Mouse (Mus musculus) erythroblast, adult 5-6 weeks (primary cell): Measurements from ENCODE around the gene Iffo2. TPM values are rescaled to one million over a fixed set of nuclear protein-coding genes. Genes with fewer than 3 reads are reported as not detected.
"Not testable (repeated sequence)": the region's sequence is repeated elsewhere in the genome, so short reads cannot be mapped to it uniquely, and the experiment has no call there.

Source experiments
- ATAC-seq: replicated peaks from 2 replicates; pipeline ENCODE4 v1.8.0; 2016; ENCODE audit warnings: moderate number of reproducible peaks, mild to moderate bottlenecking, moderate TSS enrichment, inconsistent platforms; ENCODE audit not compliant: poor library complexity, low FRiP score, severe bottlenecking
- total RNA-seq, 2 experiments: library from RNA; stranded (forward) in 1 of 2; stranded (reverse) in 1 of 2; fragments of 150-400 nt in 1 of 2; fragments of 200-764, 138-1000 nt in 1 of 2; gene quantifications; 2 replicates each; pipeline versions ENCODE4 v1.2.3 to v1.2.4; 2015 to 2017; ENCODE audit warnings: low replicate concordance in 2 of 2

Iffo2 gene
- not detected in 2 replicates for total RNA-seq (2015; ENCODE audit: low replicate concordance)
- 0.14 and 1.9 TPM in 2 replicates for total RNA-seq (2017; ENCODE audit: low replicate concordance)

DNA sequence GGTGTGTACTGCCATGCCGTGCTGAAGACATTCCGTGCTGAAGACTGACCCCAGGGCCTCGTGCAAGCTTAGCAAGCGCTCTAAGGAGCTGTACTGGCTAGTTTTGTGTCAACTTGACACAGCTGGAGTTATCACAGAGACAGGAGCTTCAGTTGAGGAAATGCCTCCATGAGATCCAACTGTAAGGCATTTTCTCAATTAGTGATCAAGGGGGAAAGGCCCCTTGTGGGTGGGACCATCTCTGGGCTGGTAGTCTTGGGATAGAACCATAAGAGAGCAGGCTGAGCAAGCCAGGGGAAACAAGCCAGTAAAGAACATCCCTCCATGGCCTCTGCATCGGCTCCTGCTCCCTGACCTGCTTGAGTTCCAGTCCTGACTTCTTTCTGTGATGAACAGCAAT is at the start of gene Iffo2:
TSS of gene Iffo2 (plus strand) at position 301 of the 400 bp plus-strand sequence.
- ATAC-seq, result not testable (repeated sequence)

DNA sequence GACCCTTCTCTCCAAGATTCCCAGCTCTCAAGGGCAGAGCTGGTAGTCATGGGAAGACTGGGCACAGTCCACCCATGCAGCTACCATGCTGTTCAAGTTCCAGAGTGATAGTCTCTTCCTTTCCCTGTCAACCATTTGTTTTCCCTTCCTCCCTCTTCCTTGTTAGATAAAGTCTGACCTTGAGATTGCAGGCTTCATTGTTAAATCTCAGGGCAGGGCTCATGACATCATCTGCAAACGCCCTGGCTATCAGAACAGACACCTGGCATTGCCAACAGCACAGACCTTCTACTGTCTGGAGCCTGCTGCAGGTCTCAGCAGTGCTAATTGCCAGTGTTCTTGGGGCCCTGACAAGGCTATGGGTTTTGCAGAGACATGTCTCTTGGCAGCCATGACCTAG is 48.9 kb upstream of the Iffo2 start:
- ATAC-seq, result no peak

DNA sequence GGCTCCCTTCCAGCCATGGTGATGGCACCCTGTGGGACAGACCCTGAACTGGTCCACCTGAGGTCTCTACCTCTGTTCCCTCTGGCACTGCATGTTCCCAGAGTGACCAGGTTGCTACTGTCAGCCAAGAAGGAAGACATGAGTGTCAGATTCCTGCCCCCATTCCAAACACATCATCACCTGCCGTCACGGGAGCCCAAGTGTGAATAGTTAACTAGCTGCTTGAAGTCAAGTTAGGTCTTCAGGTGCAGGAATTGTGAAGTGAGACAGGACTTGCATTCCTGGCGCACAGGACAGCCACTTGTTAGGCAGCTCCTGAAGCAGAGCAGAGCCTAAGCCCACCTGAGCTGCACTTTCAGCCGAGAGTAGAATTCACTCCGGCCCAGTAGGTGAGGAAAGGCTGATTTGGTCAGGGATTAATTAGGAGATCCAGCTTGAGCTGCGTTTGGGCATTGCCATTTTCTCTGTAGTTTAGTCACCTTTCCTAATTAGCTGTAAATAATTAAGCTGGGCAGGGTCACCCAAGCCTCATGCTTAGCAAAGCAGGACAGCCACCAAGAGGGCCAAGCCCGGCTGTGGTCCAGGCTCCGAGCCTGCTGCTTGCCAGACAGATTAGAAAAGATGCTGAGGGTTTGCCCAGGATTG is 46.8 kb upstream of the Iffo2 start:
- no peak for ATAC-seq

DNA sequence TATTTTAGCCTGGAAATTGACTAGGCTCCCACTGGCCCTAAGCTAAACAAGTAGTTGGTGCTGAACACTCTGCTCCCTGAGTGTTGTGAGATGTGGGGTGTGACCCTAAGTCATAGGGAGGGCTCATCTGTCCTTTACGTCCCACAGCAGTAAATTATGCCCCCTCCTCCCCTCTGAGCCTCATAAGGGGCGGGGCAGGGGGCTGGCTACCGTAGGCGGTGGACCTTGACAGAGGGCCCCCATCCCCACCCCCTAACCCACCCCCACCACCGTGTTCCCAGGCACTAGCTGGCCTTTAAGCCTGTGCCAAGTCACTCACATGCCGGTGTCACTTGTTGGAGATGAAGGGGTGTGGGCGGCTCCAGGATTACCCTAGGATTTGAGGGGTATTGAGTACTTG is 45.9 kb upstream of the Iffo2 start:
- ATAC-seq, result no peak

DNA sequence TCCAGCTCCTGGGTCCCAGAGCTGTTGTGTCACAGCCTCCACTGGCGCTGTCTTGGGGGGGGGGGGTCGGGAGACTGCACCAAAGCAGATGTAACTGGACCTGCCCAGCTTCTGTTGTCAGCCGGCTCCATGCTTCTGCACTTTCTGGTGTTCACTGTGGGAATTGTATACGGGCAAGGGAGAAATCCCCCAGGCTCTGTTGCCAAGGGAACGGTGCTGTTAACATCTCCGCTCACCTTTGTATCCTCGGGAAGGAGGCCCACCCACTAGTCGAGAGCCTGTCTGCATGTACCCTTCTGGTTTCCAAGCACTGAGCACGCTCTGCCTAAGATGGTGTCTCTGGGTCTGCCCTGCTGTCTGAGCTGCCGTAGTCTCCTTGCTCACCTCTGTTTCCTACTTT is 43.3 kb upstream of the Iffo2 start:
- no peak for ATAC-seq

DNA sequence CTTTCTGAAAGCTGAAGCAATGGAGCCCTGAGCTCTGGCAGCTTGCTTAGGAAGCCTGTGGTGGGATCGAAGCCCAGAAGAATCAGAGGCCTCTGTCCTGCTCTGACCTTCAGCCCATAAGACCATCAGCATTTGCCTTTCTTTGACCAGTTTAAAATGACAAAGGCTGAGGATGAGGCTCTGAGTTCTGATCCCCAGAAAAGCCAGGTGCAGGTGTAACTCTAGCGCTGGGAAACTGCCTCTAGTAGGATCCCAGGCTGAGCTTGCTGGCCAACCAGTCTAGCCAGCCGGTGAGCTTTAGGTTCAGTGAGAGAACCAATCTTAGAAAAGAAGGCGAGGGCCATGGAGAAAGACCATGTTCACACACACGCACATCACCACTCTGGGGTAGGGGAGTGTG is 42.0 kb upstream of the Iffo2 start:
- no peak for ATAC-seq

DNA sequence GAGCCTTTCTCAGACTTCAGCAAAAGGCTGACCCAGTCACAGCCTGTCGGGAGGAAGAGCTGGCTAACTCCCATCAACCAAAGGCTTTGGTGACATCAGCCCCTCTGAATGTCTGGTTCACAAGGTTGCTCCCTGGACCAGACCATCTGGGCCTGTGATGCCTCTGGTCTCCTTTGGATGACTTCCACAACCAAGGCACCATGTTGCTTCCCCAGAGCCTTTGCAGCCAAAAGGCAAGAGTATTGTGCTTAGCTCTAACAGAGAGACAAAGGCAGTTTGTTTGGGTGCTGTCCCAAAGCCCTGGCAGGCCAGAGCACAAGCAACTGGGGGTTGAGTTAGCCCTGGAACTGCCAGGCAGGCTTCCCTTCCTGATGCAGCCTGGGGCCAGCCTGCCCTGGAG is 40.4 kb upstream of the Iffo2 start:
- ATAC-seq, result no peak

DNA sequence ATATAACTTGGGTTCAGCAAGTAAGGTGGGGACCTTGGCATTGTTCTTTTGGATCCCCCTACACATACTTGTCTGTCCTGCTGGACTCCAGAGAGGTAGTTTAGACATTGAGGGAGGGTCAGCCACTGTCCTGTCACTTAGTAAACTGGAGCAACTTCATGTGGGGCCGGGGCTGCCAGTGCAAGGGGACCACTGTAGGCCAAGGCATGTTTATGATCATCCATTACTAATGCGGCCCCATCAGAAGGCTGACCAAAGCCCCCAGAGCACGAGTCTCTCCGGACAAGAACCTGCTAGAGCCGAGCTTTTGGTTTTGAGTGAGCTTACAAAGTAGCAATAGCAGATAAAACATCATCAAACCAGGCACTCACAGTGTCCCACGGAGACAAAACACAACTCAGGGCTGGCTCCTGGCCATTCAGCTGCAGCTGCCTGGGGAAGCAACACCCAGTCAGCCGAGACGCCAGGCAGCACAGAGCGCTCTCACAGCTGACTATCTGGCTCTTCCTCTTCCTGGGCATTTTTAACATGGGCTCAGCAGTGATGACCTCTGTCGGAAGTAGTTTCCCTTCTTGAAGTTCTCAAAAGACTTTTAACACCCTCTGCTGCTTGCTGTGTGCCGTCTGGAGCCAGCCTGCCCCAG is 39.8 kb upstream of the Iffo2 start:
- no peak for ATAC-seq

DNA sequence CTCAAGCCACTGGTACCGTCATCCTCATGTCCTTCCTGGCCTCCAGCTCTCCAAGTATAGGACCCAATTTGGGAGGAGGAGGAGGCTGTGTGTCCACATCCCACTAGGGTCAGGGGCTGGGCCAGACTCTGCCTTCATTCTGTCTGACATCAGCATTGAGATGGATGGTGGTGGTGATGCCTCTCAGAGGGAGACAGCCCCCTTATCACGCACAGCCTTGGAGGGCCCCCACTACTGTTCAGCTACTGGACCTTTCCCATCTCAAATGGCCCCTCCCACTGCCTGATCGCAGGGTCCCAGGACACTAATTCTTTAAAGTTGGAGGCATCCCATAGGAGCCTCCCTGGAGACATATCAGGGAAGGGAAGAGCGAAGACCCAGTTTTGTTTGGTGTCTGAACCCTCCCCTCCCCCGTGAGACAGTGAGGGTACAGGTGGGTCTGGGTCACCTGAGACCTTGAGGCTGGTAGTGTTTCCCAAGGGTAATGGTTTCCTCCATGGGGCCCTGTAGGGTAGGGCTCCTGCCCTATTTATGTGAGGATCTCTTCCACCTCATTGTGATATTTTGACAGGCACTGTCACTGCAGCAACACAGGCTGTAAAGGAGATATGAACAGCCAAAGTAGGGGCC is 38.7 kb upstream of the Iffo2 start:
- ATAC-seq, result no peak

DNA sequence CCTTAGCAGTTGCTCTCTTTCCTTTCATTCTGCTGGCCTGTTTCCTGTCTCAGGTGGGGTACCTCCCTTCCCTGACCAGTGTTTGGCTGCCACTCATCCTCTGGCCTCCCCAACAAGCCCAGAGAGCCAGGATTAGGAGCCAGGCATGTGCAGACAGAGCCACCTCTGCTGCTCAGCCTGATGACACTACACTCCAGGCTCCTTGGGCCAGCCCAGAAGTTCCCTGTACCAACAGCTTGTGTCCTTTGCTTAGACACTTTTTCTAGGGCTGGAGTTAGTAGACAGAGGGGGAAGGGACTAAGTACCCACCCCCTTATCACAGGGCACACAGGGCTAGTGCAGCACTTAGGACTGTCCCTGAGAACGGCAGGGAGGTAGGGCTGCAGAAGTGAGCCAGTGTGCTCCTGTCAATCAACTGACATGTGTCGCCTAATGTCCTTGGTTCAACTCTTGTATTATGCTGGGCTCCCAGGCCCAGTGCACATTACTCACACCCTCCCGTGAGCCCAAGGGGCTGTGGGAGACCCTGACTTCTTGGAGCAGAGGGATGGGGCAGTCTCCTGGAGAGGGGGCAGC is 38.0 kb upstream of the Iffo2 start:
- ATAC-seq, result no peak

DNA sequence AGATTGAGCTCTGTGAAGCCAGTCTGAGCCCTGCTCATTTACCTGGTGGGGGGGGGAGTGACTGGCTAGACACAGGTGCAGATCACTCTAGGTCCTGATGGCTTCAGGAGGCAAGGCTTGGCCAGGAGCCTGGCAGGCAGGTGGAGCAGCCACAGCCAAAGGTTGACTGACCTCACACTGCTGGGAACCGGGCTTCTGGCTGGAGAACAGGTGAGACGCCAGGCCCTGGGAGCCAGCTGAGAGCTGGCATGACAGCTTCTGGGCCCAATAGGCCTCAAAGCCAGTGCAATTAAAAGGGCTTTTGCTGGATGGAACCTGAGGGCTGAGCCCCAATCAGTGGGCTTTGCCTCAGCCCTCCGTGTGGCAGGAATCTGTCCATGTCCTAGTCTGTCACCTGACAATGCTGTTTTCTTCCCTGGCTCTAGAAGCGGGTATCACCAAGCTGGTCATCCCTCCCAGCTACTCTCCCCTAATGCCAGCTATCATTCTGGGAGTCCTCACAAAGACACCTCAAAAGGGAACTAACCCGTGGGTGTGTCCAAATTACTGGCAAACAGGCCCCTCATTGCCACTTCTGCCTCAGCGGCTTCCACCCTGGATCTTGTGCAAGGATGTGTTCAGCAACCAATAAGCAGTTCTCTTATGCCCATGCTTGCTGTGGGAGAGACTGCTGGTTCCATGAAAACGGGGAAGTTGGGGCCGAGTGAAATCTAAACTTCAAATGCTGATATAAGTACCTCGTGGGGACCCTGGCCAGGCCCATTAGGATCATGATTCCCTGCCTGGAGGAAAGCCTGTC is 36.9 kb upstream of the Iffo2 start:
- ATAC-seq, result no peak

DNA sequence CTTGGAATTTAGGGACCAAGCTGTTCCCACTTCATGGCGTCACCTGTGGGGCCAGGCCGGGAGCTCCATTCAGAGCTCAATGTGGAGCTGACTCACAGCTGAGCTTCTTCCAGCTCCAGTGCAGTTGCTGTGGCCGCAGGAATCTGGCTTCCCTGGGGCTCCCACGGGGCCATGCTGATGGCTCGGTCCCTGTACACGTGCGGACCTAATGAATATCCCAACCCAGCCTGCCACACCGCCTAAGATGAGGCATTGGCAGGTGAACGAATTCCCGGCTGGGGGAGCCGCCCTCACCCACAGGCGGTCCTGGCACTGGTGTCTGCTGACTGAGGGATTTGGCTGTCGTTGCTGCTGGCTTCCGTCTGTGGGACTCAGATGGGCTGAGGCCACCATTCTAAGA is 29.5 kb upstream of the Iffo2 start:
- no peak for ATAC-seq

DNA sequence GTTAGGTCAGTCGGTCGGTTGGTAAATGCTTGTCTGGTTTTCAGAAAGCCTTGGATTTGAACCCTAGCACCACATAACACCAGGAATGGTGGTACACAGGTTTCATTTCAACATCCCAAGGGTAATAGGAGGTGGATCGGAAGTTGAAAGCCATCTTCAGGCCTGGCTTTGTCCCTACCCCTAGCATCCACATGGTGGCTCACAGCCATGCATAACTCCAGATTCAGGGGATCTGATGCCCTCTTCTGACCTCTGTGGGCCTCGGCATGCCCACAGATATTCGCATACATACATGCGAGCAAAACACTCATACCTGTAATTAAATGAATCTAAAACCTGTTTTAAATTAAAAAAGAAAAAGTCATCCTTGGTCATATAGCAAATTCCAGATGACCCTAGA is 28.6 kb upstream of the Iffo2 start:
- no peak for ATAC-seq

DNA sequence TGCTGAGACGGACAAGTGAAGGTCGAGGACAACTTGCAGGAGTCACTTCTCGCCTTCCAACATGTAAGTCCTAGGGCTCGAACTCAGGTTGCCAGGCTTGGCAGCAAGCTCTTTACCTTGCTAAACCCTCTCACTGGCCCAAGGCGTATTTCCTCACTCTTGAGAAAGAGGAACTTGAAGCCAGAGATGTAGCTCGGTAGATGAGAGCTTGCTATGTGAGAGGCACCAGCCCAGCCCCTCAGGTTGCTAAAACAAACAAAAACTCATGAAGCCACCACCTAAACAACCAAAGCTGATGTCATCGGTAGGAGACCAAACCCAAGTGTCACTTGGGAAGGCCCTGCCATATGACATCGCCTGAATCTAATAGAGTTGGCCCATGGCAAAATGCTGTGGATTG is 26.4 kb upstream of the Iffo2 start:
- no peak for ATAC-seq

DNA sequence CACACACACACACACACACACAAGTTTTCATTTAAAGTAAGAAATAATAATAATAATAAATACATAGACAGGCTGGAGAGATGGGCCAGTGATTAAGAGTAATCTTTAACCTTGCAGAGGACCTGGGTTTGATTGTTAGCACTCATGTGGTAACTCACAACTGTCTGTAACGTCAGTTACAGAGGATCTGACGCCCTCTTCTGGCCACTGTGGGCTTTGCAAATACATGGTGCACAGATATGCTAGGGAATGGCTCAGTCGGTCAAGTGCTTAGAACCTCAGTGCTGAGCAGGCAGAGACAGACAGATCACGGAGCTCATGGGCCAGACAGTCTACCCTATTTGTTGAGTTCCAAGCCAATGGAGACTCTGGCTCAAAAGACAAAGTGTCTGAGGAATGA is 24.6 kb upstream of the Iffo2 start:
- no peak for ATAC-seq

DNA sequence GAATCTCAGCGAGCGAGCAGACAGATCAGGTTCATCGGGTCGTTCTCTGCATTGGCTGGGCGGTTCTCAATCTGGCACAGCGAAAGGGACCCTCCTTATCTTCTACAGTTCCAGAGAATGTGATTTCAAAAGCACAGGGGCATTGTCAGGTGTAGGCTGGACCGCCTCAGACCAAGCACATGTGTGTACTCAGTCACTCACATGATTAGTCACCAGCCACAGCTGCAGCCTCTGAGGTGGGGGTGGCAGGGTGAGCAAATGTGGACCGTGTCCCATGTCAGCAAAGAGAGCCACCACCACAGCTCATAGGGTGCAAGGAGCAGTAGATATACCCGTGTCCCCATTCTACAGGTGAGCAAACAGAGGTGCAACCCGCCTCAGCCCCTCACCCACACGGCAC is 23.6 kb upstream of the Iffo2 start:
- ATAC-seq, result no peak

DNA sequence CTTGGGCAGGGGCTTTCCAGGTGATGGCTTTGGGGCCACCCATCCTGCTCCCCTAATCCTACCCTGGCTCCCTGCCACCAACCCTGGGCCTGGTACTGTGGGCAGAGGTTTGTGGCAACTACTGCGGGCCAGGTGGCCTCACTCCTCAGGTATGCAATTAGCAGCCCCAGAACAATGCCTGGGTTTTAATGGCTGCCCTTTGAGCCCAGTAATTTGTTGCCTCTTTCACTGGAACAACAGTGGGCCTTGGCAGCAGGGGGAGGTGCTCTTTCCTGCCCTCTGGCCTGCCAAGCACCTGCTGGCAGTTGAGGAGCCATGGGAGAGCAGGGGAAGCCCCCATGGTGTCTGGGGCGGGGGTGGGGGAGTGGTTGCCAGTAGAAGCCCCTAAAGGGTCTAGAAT is 21.3 kb upstream of the Iffo2 start:
- ATAC-seq, result no peak

DNA sequence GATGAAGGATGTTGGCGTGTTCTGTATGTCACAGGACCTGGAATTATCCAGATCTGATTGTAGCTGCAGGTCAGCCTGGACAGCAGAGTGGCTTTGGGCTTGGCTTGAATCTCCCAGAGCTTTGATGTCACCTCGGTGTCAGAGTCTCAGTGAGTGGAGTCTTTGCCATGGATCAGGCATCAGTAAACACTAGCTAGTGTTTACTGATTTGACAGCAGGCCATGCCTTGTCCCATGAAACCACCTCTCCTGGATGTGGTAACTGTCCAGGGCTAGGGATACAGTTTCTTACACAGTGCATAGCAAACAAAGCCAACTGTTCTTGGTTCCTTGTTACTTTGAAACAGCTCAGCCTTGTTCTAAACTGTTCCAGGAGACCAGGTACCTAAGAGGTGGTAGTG is 18.8 kb upstream of the Iffo2 start:
- no peak for ATAC-seq

DNA sequence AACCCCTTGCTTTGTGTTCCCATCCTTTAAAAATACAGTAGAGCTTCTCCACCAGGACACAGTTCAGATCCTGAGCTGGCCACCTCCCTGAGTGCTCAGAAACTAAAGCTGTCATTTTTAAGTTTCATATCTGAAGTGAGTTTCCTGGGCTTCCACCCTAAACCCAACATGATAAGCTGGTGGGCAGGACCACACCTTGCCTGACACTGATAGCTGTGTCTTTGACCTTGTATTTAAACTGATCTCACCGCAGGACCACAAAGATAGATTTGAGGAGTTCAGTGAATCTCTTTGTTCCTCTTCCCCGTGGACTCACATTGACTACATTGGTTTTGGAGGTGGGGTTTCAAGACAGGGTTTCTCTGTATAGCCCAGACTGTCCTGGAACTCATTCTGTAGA is 17.4 kb upstream of the Iffo2 start:
- ATAC-seq, result no peak

DNA sequence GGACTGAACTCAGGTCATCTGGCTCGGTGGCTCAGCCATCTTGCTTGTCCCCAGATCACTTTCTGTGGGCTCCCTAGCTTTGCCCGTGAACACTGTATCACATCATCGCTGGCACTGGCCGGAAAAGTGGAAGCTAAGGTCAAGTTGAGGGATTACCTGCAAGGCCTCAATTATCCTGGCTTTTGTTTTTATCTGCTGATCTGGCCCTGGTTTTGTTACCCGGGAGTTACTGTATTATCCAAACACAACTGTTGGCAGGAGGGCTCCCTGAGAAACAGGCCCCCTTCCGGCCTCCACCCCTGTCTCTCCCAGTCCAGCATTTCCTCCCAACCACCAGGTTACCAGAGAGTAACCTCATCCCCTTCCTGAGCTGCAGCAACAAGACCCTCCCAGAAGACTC is 11.1 kb upstream of the Iffo2 start:
- no peak for ATAC-seq
